Mouse (Mus musculus): ENCODE results near the gene Nr0b1.

DNA sequence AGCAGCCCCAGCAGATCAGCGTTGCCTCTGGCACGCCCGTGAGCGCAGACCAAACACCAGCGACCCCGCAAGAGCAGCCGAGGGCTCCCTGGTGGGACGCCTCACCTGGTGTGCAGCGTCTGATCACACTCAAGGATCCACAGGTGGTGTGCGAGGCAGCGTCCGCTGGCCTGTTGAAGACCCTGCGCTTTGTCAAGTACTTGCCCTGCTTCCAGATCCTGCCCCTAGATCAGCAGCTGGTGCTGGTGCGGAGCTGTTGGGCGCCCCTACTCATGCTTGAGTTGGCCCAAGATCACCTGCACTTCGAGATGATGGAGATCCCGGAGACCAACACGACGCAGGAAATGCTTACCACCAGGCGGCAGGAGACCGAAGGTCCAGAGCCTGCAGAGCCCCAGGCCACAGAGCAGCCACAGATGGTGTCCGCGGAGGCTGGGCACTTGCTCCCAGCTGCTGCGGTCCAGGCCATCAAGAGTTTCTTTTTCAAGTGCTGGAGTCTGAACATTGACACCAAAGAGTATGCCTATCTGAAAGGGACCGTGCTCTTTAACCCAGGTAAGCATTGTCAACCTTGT lies 943 bp downstream of the Nr0b1 start:
- TF ChIP-seq CTCF (IDR thresholded peaks at IDR 0.05; ENCODE audit: extremely low read depth, insufficient read depth, low read length), result no peak
- no peak for TF ChIP-seq POLR2A (IDR thresholded peaks at IDR 0.05; ENCODE audit: extremely low read depth, insufficient read depth, low read length)
